Mouse (Mus musculus) large intestine, adult 2 months (tissue): Measurements from ENCODE around the gene Akap13. TPM values are rescaled to one million over a fixed set of nuclear protein-coding genes. Genes with fewer than 3 reads are reported as not detected.
"Not testable (repeated sequence)": the region's sequence is repeated elsewhere in the genome, so short reads cannot be mapped to it uniquely, and the experiment has no call there.

Source experiments
- DNase-seq: peaks from one replicate; pipeline ENCODE4 v3.0.0-alpha.2; 2012; ENCODE audit warnings: low read depth, low spot score
- WGBS: fragments of 180-500 bp; shearing (Covaris S2); methylation state at CpG from one replicate; pipeline ENCODE4 v1.1.7; 2018; 5-methylcytosine and 5-hydroxymethylcytosine counted together
- polyA plus RNA-seq: library from polyadenylated mRNA; depleted of rRNA; stranded (reverse); fragments of >200 nt; gene quantifications from 2 replicates; pipeline ENCODE4 v1.2.3, GENCODE M21; 2012

Akap13 gene
- polyA plus RNA-seq, 1 experiment, result 14.0 TPM

GRCm38 (mm10) chr7:75774095-75775078 lies 319.1 kb downstream of the Akap13 start:
- not testable (repeated sequence) for DNase-seq
- WGBS, result 84% methylated on average over 18 of the region's 18 CpGs

GRCm38 (mm10) chr7:75778053-75778452 lies 322.7 kb downstream of the Akap13 start:
- DNase-seq, result no peak
- WGBS, result 87% methylated on average over 2 of the region's 2 CpGs

GRCm38 (mm10) chr7:75780812-75781211 lies 325.5 kb downstream of the Akap13 start:
- WGBS, result 13% methylated on average over 5 of the region's 5 CpGs
- DNase-seq, result no peak

GRCm38 (mm10) chr7:75781298-75781947 lies 326.1 kb downstream of the Akap13 start:
- 4% methylated on average over 13 of the region's 13 CpGs for WGBS
- no peak for DNase-seq

- peak; percentile 82 for DNase-seq
- 4% methylated on average over 36 of the region's 36 CpGs for WGBS
Measured at GRCm38 (mm10) chr7:75781948-75782722, 326.8 kb downstream of the Akap13 start.

- no peak for DNase-seq
- 48% methylated on average over 3 of the region's 3 CpGs for whole genome bisulfite sequencing
Measured at GRCm38 (mm10) chr7:75782723-75783011, 327.3 kb downstream of the Akap13 start.

GRCm38 (mm10) chr7:75785388-75786328 lies 330.3 kb downstream of the Akap13 start:
- WGBS, result 40% methylated on average over 14 of the region's 14 CpGs

GRCm38 (mm10) chr7:75786812-75787211 lies 331.5 kb downstream of the Akap13 start:
- WGBS, result 0% methylated on average over 2 of the region's 2 CpGs
- no peak for DNase-seq

More at GRCm38 (mm10) chr7:75785388-75786328, 330.3 kb downstream of the Akap13 start:
- no peak for DNase-seq

GRCm38 (mm10) chr7:75787371-75787770 lies 332.0 kb downstream of the Akap13 start:
- 22% methylated on average over 3 of the region's 3 CpGs for WGBS
- no peak for DNase-seq

GRCm38 (mm10) chr7:75788069-75788800 lies 332.9 kb downstream of the Akap13 start:
- not testable (repeated sequence) for DNase-seq
- 70% methylated on average over 4 of the region's 7 CpGs for WGBS

GRCm38 (mm10) chr7:75788801-75789135 lies 333.4 kb downstream of the Akap13 start:
- 67% methylated on average over 3 of the region's 3 CpGs for WGBS
- not testable (repeated sequence) for DNase-seq

- no peak for DNase-seq
- WGBS, result 78% methylated on average over 6 of the region's 6 CpGs
Measured at GRCm38 (mm10) chr7:75789746-75790145, 334.4 kb downstream of the Akap13 start.

- DNase-seq, result not testable (repeated sequence)
- WGBS, result 76% methylated on average over 13 of the region's 13 CpGs
Measured at GRCm38 (mm10) chr7:75791092-75791837, 335.9 kb downstream of the Akap13 start.

GRCm38 (mm10) chr7:75793091-75793490 lies 337.8 kb downstream of the Akap13 start:
- 72% methylated on average over 2 of the region's 2 CpGs for WGBS
- DNase-seq, result no peak

GRCm38 (mm10) chr7:75793654-75794335 lies 338.5 kb downstream of the Akap13 start:
- WGBS, result 54% methylated on average over 3 of the region's 3 CpGs
- no peak for DNase-seq

GRCm38 (mm10) chr7:75795106-75795505 lies 339.8 kb downstream of the Akap13 start:
- WGBS, result 78% methylated on average over 8 of the region's 8 CpGs
- no peak for DNase-seq

GRCm38 (mm10) chr7:75796474-75796873 lies 341.1 kb downstream of the Akap13 start:
- 20% methylated on average over 9 of the region's 9 CpGs for WGBS
- DNase-seq, result no peak
